Mouse (Mus musculus): ENCODE data around the gene Gper1. TPM values are rescaled to one million over a fixed set of nuclear protein-coding genes. Genes with fewer than 3 reads are reported as not detected.
"Not testable (repeated sequence)": the region's sequence is repeated elsewhere in the genome, so short reads cannot be mapped to it uniquely, and the experiment has no call there.

Gene Gper1
- total RNA-seq, 2 experiments from 2014 or later = 2.3 to 2.7 TPM

GRCm38 (mm10) chr5:139390324-139391119 is 32.4 kb upstream of the Gper1 start:
- not testable (repeated sequence) for DNase-seq

- no peak for DNase-seq
Measured at GRCm38 (mm10) chr5:139391309-139391990, 31.5 kb upstream of the Gper1 start.

GRCm38 (mm10) chr5:139392219-139393196 is 30.4 kb upstream of the Gper1 start:
- DNase-seq = no peak

- DNase-seq = no peak
Measured at GRCm38 (mm10) chr5:139393197-139393588, 29.8 kb upstream of the Gper1 start.

- no peak for DNase-seq
Measured at GRCm38 (mm10) chr5:139394399-139394798, 28.6 kb upstream of the Gper1 start.

- no peak for DNase-seq
Measured at GRCm38 (mm10) chr5:139395528-139395927, 27.4 kb upstream of the Gper1 start.

- DNase-seq = no peak
Measured at GRCm38 (mm10) chr5:139397359-139397916, 25.5 kb upstream of the Gper1 start.

- DNase-seq = peak; percentile 97
Measured at GRCm38 (mm10) chr5:139397959-139398753, 24.8 kb upstream of the Gper1 start.

- DNase-seq = no peak
Measured at GRCm38 (mm10) chr5:139398786-139399185, 24.2 kb upstream of the Gper1 start.

- DNase-seq = no peak
Measured at GRCm38 (mm10) chr5:139399991-139400390, 23.0 kb upstream of the Gper1 start.

GRCm38 (mm10) chr5:139402106-139402505 is 20.8 kb upstream of the Gper1 start:
- DNase-seq = no peak

- DNase-seq = no peak
Measured at GRCm38 (mm10) chr5:139403692-139404260, 19.2 kb upstream of the Gper1 start.

- no peak for DNase-seq
Measured at GRCm38 (mm10) chr5:139404801-139405401, 18.1 kb upstream of the Gper1 start, which contains the start of gene C130050O18Rik. TSS of gene C130050O18Rik (plus strand) at chr5:139405280.

GRCm38 (mm10) chr5:139405478-139405877 is 17.5 kb upstream of the Gper1 start:
- DNase-seq = no peak

GRCm38 (mm10) chr5:139405953-139406352 is 17.0 kb upstream of the Gper1 start:
- DNase-seq = no peak

GRCm38 (mm10) chr5:139407121-139407885 is 15.6 kb upstream of the Gper1 start:
- DNase-seq = peak; percentile 56

- no peak for DNase-seq
Measured at GRCm38 (mm10) chr5:139408511-139408910, 14.4 kb upstream of the Gper1 start.

- peak; percentile 74 for DNase-seq
Measured at GRCm38 (mm10) chr5:139409412-139409811, 13.5 kb upstream of the Gper1 start.

GRCm38 (mm10) chr5:139410056-139410455 is 12.9 kb upstream of the Gper1 start:
- DNase-seq = no peak

Data from gastrocnemius, postnatal 10 days (tissue).